Mouse (Mus musculus) heart, embryonic 16.5 days (tissue): ENCODE measurements around the gene Rnf41. TPM values are rescaled to one million over a fixed set of nuclear protein-coding genes. Genes with fewer than 3 reads are reported as not detected.
A peak's percentile ranks its signal among the peaks of the same experiment; 100 is the strongest.

Experiments
- ATAC-seq: fragments of 200-750 bp; cut with Nextera tagmentation; replicated peaks from 2 replicates; pipeline ENCODE4 v1.8.0; 2017; ENCODE audit warnings: moderate number of reproducible peaks; ENCODE audit not compliant: insufficient read depth, low FRiP score; ENCODE audit errors: extremely low read depth
- H3K27ac ChIP-seq: fragments of 300-500 bp; sonication (generic); 2 replicates; pipeline ENCODE4 v1.5.1; 2014; ENCODE audit warnings: mild to moderate bottlenecking, low read length, control low read depth, moderate library complexity
- H3K27me3 ChIP-seq: fragments of 300-500 bp; sonication (generic); 2 replicates; pipeline ENCODE4 v1.6.1; 2014; ENCODE audit warnings: low read length, mixed read lengths; ENCODE audit not compliant: control insufficient read depth, insufficient read depth
- H3K36me3 ChIP-seq: fragments of 300-500 bp; sonication (generic); 2 replicates; pipeline ENCODE4 v1.6.1; 2014; ENCODE audit not compliant: control insufficient read depth, insufficient read depth
- H3K4me1 ChIP-seq: fragments of 300-500 bp; sonication (generic); 2 replicates; pipeline ENCODE4 v1.6.1; 2014; ENCODE audit warnings: low read length, mixed read lengths; ENCODE audit not compliant: control insufficient read depth, insufficient read depth
- H3K4me2 ChIP-seq: fragments of 300-500 bp; sonication (generic); 2 replicates; pipeline ENCODE4 v1.6.1; 2014; ENCODE audit warnings: low read depth, mild to moderate bottlenecking, control low read depth, low read length
- H3K4me3 ChIP-seq: fragments of 300-500 bp; sonication (generic); 2 replicates; pipeline ENCODE4 v1.5.1; 2014; ENCODE audit warnings: mild to moderate bottlenecking, control low read depth, low read length
- H3K9ac ChIP-seq: fragments of 300-500 bp; sonication (generic); 2 replicates; pipeline ENCODE4 v1.6.1; 2014; ENCODE audit warnings: low read length, control low read depth
- H3K9me3 ChIP-seq: fragments of 300-500 bp; sonication (generic); replicated peaks from 2 replicates; pipeline ENCODE4 v1.6.1; 2016; ENCODE audit warnings: low read length; ENCODE audit not compliant: control insufficient read depth
- WGBS: fragments of 180-500 bp; shearing (Covaris S2); extraction: QIAGEN DNeasy Blood & Tissue Kit; methylation state at CpG from one replicate; pipeline ENCODE4 v1.1.7; 2014; 5-methylcytosine and 5-hydroxymethylcytosine counted together
- polyA plus RNA-seq: library from polyadenylated mRNA; unstranded; fragments of >200 nt; fragmentation: Nextera tagmentation; extraction: Ambion mirVana; gene quantifications from 2 replicates; pipeline ENCODE4 v1.2.1, GENCODE M21; 2015

The Rnf41 gene
- polyA plus RNA-seq, 1 experiment from 2014 or later, result 29.9 TPM

- peak; percentile 87 for ATAC-seq
- peak overlapping the region; percentile 98 for H3K27ac ChIP-seq
- H3K4me3 ChIP-seq, result peak overlapping the region; percentile 100
- no peaks in the 10 kb centered on the region for H3K27me3 ChIP-seq
- H3K4me2 ChIP-seq, result peak overlapping the region; percentile 98
- peaks cover 32% of the 10 kb centered on the region for H3K4me1 ChIP-seq
- H3K36me3 ChIP-seq, result peaks cover 6% of the 10 kb centered on the region; the same call in 1 of the 2 replicates
- H3K9ac ChIP-seq, result peak overlapping the region; percentile 90
- WGBS, result 6% methylated on average over 36 of the region's 36 CpGs
- H3K9me3 ChIP-seq, result no peaks in the 10 kb centered on the region
Measured at GRCm38 (mm10) chr10:128409692-128410559, 1.5 kb upstream of the Rnf41 start.

- Histone ChIP-seq H3K27me3 (no peaks in the 10 kb centered on the region), H3K4me1 (peaks cover 32% of the 10 kb centered on the region), H3K4me3 (peak overlapping the region; percentile 100), H3K9ac (peak overlapping the region; percentile 90), H3K9me3 (no peaks in the 10 kb centered on the region), H3K36me3 (peaks cover 6% of the 10 kb centered on the region; the same call in 1 of the 2 replicates), H3K27ac (peak overlapping the region; percentile 98), H3K4me2 (peak overlapping the region; percentile 98)
- ATAC-seq, result no peak
- 23% methylated on average over 4 of the region's 4 CpGs for WGBS
Measured at GRCm38 (mm10) chr10:128410560-128410845, 954 bp upstream of the Rnf41 start.

- no peaks in the 10 kb centered on the region for H3K9me3 ChIP-seq
- no peaks in the 10 kb centered on the region for H3K27me3 ChIP-seq
- H3K4me1 ChIP-seq, result peaks cover 32% of the 10 kb centered on the region
- H3K27ac ChIP-seq, result peak overlapping the region; percentile 98
- WGBS, result under 1% methylated on average over 14 of the region's 14 CpGs
- peak overlapping the region; percentile 100 for H3K4me3 ChIP-seq
- H3K9ac ChIP-seq, result peak overlapping the region; percentile 90
- peak overlapping the region; percentile 98 for H3K4me2 ChIP-seq
- peak; percentile 6 for ATAC-seq
- peaks cover 12% of the 10 kb centered on the region; the same call in 1 of the 2 replicates for H3K36me3 ChIP-seq
Measured at GRCm38 (mm10) chr10:128412055-128412381, 561 bp downstream of the Rnf41 start.

GRCm38 (mm10) chr10:128412558-128412957 is 1.1 kb downstream of the Rnf41 start:
- peaks cover 12% of the 10 kb centered on the region; the same call in 1 of the 2 replicates for H3K36me3 ChIP-seq
- H3K4me2 ChIP-seq, result peak overlapping the region; percentile 98
- peak overlapping the region; percentile 90 for H3K9ac ChIP-seq
- 18% methylated on average over 1 of the region's 1 CpGs for WGBS
- H3K4me1 ChIP-seq, result peaks cover 32% of the 10 kb centered on the region
- H3K4me3 ChIP-seq, result peak overlapping the region; percentile 100
- no peak for ATAC-seq
- H3K27ac ChIP-seq, result peak overlapping the region; percentile 98
- no peaks in the 10 kb centered on the region for H3K27me3 ChIP-seq
- H3K9me3 ChIP-seq, result no peaks in the 10 kb centered on the region

- Histone ChIP-seq H3K36me3 (peaks cover 9% of the 10 kb centered on the region; the same call in 1 of the 2 replicates), H3K27me3 (no peaks in the 10 kb centered on the region), H3K9me3 (no peaks in the 10 kb centered on the region), H3K4me3 (no peak overlapping the region; the same call in 1 of the 2 replicates), H3K27ac (no peak overlapping the region), H3K4me2 (peak overlapping the region; percentile 98; the same call in 1 of the 2 replicates), H3K9ac (no peak overlapping the region), H3K4me1 (peaks cover 32% of the 10 kb centered on the region)
- no peak for ATAC-seq
- WGBS, result 56% methylated on average over 1 of the region's 1 CpGs
Measured at GRCm38 (mm10) chr10:128413076-128413475, 1.6 kb downstream of the Rnf41 start.

GRCm38 (mm10) chr10:128414848-128415247 is 3.4 kb downstream of the Rnf41 start:
- no peak for ATAC-seq
- no peak overlapping the region for H3K4me3 ChIP-seq
- no peak overlapping the region for H3K27ac ChIP-seq
- H3K27me3 ChIP-seq, result no peaks in the 10 kb centered on the region
- H3K36me3 ChIP-seq, result peaks cover 16% of the 10 kb centered on the region
- no peak overlapping the region for H3K9ac ChIP-seq
- no peak overlapping the region for H3K4me2 ChIP-seq
- 67% methylated on average over 5 of the region's 5 CpGs for WGBS
- peaks cover 26% of the 10 kb centered on the region for H3K4me1 ChIP-seq
- no peaks in the 10 kb centered on the region for H3K9me3 ChIP-seq

- no peak for ATAC-seq
- Histone ChIP-seq H3K27ac (no peak overlapping the region), H3K9ac (no peak overlapping the region), H3K9me3 (no peaks in the 10 kb centered on the region), H3K27me3 (no peaks in the 10 kb centered on the region), H3K4me3 (no peak overlapping the region), H3K4me2 (no peak overlapping the region), H3K36me3 (peaks cover 19% of the 10 kb centered on the region), H3K4me1 (peaks cover 8% of the 10 kb centered on the region)
- WGBS, result 49% methylated on average over 5 of the region's 5 CpGs
Measured at GRCm38 (mm10) chr10:128422426-128422825, 11.0 kb downstream of the Rnf41 start.

- WGBS, result 29% methylated on average over 7 of the region's 7 CpGs
- peak; percentile 62; the same call in 1 of the 2 replicates for ATAC-seq
- no peak overlapping the region for H3K9ac ChIP-seq
- no peak overlapping the region for H3K4me2 ChIP-seq
- H3K4me3 ChIP-seq, result no peak overlapping the region
- no peaks in the 10 kb centered on the region for H3K9me3 ChIP-seq
- peaks cover 8% of the 10 kb centered on the region for H3K4me1 ChIP-seq
- no peaks in the 10 kb centered on the region for H3K27me3 ChIP-seq
- H3K27ac ChIP-seq, result no peak overlapping the region; the same call in 1 of the 2 replicates
- peaks cover 22% of the 10 kb centered on the region for H3K36me3 ChIP-seq
Measured at GRCm38 (mm10) chr10:128424604-128425003, 13.1 kb downstream of the Rnf41 start.

- H3K4me2 ChIP-seq, result no peak overlapping the region
- H3K9ac ChIP-seq, result no peak overlapping the region
- peaks cover 8% of the 10 kb centered on the region for H3K4me1 ChIP-seq
- no peaks in the 10 kb centered on the region for H3K27me3 ChIP-seq
- 75% methylated on average over 3 of the region's 3 CpGs for WGBS
- H3K4me3 ChIP-seq, result no peak overlapping the region
- peak overlapping the region; percentile 7; the same call in 1 of the 2 replicates for H3K27ac ChIP-seq
- no peak for ATAC-seq
- peaks cover 25% of the 10 kb centered on the region for H3K36me3 ChIP-seq
- no peaks in the 10 kb centered on the region for H3K9me3 ChIP-seq
Measured at GRCm38 (mm10) chr10:128425260-128425659, 13.8 kb downstream of the Rnf41 start.
